Mouse (Mus musculus) cerebellum, postnatal 14 days (tissue): ENCODE measurements at regions not wholly inside any gene's neighbourhood (a gene's known extent, or its start where the extent isn't known, plus 50 kb on each side); places are given as distances from the start of the nearest gene placed in this dataset.
A peak's percentile ranks its signal among the peaks of the same experiment; 100 is the strongest.

Experiments used
- DNase-seq, 2 experiments: peaks; one replicate each; pipeline ENCODE4 v3.0.0; 2021; ENCODE audit warnings: mixed read lengths in 2 of 2

GRCm38 (mm10) chr5:19130639-19131038, 96.2 kb upstream of the Magi2 start:
- DNase-seq, result no peak

GRCm38 (mm10) chr5:19154511-19154910, 72.3 kb upstream of the Magi2 start:
- no peak for DNase-seq

GRCm38 (mm10) chr5:19158191-19158590, 68.6 kb upstream of the Magi2 start:
- DNase-seq, result peak; percentile 20 to 34

DNA sequence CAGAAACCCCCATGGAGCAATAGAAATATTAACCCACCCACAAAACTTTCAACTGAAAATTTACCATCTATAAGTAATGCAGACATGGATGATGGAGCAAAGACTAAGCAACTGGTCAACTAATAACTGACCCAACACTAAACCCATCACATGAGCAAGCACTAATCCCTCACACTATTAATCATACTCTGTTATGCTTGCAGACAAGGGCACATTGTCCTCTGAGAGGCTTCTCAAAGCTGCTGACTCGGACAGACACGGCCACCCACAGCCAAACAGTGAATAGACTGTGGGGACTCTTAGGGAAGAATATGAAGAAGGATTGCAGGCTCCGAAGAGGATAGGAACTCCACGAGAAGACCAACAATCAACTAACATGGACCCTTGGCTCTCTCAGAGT, 66.6 kb upstream of the Magi2 start:
- DNase-seq, result no peak
